ENCODE assay signal across 13 mouse cellular contexts in the genomic region with DNA sequence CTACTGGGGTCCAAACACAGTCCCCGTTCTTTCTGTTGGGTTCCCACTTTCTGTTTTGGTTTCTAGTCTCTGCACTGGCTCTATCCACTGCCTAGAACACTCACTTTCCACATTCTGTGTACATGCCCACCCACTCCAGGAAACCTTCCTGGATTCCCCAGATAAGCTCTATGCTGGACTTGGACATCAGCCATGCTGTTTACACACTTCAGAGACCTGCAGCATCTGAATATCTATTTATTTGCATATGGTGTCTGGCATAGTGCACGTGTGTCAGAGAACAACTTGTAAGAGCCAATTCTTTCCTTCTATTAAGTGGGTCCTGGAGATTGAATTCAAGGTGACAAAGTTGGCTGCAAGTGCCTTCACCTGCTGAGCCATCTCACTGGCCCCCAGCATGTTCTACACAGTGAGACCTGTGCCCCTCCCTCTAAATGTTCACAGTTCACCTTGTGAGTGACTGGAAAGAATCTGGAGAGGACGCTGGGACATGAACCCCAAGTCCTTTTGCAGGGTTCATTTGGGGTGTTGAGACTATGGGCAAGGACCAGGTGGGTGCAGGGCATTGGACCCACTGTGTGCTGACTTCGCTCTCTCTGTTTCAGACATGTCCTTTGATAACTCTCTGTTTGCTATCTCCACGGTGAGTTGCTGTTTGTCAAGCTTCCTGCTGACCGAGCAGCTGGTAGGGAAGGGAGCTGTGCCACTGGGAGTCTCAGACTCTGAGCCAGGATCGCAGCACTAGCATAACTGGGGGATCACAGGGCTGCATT.
"Had no signal": no experiment of that assay in that cellular context is flagged by ENCODE, and none has a peak within 500 bp of the region (broad histone marks: within the 10 kb centered on the region; RNA-seq: fewer than 3 reads in every experiment).

No protein-coding gene starts in this region.

- H3K36me3 ChIP-seq: limb, embryonic 13.5 days had no signal

- H3K27me3 ChIP-seq: limb, embryonic 13.5 days had no signal

- DNase-seq: kidney, adult 8-10 months; kidney, postnatal 36 days; left cerebral cortex, postnatal 4 days; lung, adult 2 months; lung, postnatal 14 days; right cerebral cortex, postnatal 14 days; thymus, postnatal 36 days had no signal

- H3K4me2 ChIP-seq: limb, embryonic 13.5 days; liver, embryonic 11.5 days had no signal

- H3K27ac ChIP-seq: kidney, postnatal 0 days; limb, embryonic 13.5 days; midbrain, embryonic 10.5 days had no signal

- H3K9me3 ChIP-seq: limb, embryonic 13.5 days; midbrain, embryonic 10.5 days had no signal

- H3K9ac ChIP-seq: limb, embryonic 13.5 days had no signal

- ATAC-seq: intestine, postnatal 0 days; midbrain, embryonic 16.5 days had no signal

- H3K4me3 ChIP-seq: limb, embryonic 13.5 days; midbrain, embryonic 10.5 days had no signal
